Mouse (Mus musculus): ENCODE measurements around the gene Gh.

- TF ChIP-seq CTCF (IDR thresholded peaks at IDR 0.05; ENCODE audit: borderline replicate concordance, insufficient read depth, low read length) (no peak), POLR2A (IDR thresholded peaks at IDR 0.05; ENCODE audit: low read depth, low read length) (no peak)
These were observed 9.8 kb downstream of the Gh start for GRCm38 (mm10) chr11:106291861-106292260.

Data from embryonic fibroblast, embryonic 13.5 days (primary cell).